Mouse (Mus musculus): Measurements from ENCODE around the gene Htr2a. TPM values are rescaled to one million over a fixed set of nuclear protein-coding genes. Genes with fewer than 3 reads are reported as not detected.

Gene Htr2a
- under 1 TPM; 0.03 to 0.10 TPM for total RNA-seq (2021)
- long read RNA-seq, experiment 1, result 0 reads
- long read RNA-seq, experiment 2, result 0 reads

DNA sequence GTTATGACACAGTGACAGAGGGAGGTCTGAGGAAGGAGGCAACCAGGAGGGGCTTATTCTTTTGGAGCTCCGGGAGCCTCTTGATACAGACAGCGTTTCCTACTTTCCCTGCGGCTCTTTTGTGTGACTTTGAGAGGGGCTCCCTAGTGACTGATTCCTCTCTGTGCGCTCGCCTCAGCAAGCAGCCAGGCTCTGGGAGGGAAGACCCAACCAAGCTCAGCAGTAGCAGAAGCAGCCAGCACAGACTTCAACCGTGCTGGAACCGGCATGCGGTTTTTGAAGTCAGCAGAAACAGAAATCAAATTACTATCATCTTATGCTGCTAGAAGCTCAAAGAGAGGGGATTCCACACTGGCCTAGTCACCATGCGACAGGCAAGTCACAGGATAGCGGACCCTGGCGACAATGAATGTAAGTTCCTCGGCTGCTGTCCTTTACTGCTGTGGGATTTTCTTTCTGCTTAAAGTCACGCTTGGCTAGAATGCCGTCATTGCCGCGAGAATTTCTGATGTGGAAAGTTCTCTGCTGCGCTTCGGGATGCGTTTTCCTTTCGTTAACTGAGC, at the start of gene Htr2a:
Gene Htr2a, plus strand, starts transcription at position 22 of the 563 bp plus-strand sequence.
- DNase-seq, result peak in 1 of 2 experiments; percentile 6

DNA sequence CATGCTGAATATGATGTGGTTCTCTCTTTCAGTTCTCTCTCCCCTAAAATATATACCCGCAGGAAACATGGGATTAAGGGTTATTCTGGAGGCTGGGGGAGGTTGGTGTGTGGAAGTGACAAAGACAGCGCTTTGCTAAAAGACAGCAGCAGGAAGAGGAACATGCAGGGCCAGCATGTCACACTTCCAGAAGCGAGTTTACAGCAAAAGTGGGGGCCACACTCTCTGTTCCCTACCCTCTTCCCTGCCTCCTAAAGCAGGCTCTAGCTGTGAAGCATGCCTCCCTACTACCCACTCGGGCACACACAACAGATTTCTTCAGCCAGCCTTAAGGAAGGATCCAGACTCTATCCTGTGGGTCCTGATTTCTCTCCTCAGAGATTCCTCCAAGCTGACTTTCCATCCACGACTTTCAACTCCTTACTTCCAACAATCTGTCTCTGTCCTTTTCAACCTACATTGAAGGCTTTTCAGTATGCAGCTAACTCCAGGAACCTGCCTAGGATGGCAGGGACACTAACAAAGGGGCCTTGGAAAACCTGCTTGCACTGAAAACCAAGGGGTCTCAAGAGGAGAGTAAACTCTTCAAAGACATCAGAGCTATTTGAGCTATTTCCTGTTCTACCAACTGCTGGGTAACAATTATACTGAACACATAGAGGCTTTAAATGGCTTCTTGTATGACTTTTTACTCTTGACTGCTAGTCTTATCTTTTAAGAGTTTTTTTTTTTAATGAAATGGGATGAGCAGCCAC, 39.1 kb upstream of the Htr2a start:
- no peak for DNase-seq

DNA sequence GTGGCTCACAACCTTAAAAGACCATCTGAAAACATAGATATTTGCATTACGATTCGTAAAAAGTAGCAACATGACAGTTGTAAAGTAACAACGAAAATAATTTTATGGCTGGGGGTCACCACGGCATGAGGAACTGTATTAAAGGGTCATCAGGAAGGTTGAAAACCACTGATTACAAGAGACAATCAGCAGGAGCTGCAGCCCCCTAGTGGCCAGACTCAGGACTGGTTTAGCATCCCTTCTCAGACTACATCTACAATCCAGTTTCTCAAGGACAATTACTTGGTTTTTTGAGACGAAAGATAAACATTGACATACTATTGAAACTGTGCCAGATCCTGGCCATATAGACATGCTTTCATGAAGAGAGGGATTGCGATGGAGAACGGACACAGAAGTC, 38.1 kb upstream of the Htr2a start:
- DNase-seq, result peak; percentile 67 to 78

DNA sequence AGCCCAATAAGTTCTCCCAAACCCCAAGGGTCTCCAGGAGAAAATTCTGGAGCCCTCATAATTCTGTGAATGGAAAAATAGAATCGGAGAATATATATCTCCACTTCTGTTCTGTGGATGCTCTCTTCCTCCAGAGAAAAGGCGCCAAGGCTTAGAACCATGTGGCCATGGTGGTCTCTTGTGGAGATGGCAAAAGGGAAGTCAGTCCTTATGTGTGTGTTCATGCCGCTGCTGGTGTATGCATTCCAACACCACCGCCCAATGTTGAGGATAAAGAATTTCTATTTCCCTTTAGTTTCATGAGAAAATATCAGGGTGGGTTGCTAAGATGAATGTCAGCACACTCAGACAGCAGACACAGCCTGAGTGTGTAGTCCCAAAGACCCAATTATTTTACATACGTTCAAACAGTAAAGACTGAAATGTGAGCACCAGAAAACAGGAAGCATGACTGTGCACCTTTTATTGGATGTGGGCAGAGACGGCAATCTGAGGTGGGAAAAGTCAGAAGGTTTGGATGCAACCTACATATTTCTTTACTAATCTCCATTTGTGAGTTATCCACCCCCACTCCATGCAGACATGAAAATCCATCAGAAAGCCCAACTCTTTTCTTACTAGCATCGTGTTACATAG, 37.4 kb upstream of the Htr2a start:
- DNase-seq, result no peak

DNA sequence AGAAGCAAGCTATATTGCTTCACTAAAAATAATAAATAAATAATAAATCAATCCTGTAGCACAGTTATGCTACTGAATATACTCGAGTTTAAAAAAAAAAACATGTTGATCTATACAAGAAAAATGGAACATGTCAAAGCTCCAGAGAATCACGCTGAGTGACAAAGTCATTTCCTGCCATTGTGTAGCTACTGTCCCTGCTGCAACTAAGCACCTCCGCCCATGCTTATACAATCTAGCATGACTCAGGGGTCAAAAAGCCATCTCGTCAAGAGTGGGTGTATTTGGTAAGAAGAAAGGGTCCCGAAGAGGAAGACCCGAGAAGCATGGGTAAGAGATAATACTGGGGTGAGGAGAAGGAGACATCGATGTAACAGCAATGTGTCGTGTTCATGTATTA, 29.3 kb upstream of the Htr2a start:
- no peak for DNase-seq

DNA sequence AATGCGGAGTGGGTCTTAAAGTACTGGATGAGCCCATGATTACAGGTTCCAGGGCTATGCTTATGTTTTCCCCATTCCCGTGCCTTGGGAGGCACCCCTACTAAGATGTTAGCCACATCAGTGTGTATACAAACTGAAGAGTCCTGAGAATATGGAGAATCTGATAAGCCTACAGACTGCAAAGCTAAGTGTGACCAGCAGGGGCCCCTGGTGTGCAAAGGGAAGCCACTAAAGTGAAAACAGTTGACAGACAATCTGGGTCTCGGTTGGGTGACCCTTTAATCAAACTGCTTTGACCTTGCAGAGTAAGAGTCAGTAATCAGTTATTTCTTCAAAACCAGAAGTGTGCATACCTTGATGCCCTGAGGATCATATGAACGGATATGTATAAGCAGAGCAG, 21.8 kb upstream of the Htr2a start:
- DNase-seq, result peak; percentile 5 to 45

DNA sequence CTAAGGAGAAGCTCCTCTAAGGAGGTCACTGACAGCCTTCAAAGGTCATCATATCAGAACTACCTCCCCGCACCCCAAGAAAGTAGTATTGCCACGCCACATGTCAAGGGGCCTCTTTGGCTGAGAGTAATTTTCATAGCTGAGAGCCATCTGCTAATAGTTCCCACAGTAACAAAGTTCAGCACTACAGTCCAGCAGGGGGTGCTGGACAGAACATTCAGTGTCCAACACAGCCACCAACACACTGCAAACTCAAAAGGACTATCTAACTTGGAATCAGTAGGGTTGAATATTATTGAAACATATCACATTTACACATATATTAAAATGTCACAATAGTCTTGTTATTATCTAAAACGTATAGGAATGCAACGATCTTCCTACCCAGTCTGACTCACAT, 2.6 kb upstream of the Htr2a start:
- DNase-seq, result peak in 1 of 2 experiments; percentile 22

DNA sequence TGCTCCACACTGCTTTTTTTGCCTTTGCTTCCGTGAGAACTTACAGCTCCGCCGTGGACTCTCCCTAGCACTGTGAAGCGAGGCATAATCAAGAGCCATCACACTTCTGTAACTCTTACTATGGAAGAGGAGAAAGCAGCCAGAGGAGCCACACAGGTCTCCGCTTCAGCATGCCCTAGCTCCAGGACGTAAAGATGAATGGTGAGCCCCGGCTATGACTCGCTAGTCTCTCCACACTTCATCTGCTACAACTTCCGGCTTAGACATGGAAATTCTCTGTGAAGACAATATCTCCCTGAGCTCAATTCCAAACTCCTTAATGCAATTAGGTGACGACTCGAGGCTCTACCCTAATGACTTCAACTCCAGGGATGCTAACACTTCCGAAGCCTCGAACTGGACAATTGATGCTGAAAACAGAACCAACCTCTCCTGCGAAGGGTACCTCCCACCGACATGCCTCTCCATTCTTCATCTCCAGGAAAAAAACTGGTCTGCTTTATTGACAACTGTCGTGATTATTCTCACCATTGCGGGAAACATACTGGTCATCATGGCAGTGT, 1.1 kb downstream of the Htr2a start:
- no peak for DNase-seq

DNA sequence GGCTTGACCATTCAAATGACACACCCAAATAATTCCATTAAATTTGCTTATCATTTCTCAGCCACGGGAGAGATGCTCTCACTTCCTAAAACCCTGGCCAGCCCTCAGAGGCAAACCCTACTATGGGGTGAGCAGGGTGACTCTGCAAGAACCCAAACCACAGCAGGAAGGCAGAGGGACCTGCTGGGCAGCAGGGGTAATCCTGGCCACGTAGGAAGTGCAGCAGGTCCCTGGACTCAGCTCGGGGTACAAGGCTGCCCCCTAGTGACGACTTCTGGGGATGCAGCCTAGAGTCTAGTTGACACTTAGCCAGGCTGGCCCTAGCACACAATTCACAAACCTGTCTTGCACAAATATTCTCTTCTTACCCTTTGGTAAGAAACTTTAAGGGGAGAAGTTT, 2.7 kb downstream of the Htr2a start:
- DNase-seq, result peak; percentile 87

DNA sequence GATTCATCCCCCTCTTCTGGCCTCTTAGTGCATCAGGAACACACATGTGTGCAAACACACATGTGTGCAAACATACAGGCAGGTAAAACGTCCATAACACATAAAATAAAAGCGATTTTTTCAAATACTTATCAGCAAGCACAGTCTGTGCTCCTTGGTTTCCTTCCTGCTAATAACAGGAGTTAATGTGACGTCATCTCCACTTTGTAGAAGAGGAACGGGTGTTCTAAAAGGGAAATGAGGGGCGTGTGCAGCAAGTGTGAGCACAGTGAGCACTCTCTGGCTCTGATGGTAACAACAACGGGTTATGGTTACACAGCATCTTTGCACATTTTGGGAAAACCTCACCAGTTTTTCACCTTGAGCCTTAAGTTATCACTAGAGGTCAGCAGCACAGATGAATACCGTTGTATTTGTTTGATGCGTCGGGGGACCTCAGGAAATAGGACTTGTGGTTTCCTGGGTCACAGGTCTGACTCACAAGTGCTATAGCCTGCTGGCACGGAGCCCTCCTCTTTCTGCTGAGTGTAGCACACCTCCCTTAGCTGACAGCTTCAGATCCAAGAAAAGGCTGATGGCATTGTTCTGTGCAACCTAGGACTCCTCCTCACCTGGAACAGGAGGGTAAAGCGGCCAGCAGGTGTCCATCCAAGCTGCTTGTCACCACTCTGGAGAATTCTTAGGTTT, 5.6 kb downstream of the Htr2a start:
- DNase-seq, result peak; percentile 13 to 30

DNA sequence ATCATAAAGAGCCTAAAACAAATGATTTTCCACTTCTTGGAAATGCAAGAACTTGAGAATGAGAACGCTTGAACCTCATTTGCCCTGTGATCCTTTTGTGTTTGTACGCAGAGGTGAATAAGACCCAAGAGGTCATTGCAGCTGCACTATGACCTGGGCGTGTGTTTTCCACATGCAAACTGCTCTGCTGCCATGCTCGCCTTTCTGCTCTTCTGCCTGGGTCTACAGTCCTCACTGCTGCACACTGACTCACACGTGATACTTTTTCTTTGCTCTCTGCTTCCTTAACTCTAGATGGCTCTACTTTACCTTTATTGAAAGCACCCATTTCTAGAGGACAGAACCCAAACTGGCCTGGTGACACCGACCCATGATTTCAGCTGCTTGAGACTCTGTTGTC, 9.4 kb downstream of the Htr2a start:
- DNase-seq, result no peak

DNA sequence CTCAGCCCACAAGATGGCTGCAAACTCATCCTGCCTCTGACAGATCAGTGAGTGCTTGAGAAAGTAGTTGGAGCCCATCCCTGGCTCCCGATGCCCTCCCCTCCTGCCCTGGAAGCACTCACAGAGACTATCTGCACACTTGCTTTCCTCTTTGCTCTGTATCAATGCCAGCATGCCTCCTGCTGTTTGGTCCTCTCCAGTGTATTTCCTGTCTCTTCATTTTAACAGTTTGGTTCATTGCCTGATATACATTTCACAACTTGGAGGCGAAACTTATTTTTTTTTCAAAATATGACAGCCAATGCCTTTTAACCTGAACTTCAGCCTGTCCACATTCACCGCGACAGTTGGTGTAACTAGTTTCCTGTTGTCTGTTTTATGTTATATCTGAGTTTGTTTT, 11.0 kb downstream of the Htr2a start:
- no peak for DNase-seq

DNA sequence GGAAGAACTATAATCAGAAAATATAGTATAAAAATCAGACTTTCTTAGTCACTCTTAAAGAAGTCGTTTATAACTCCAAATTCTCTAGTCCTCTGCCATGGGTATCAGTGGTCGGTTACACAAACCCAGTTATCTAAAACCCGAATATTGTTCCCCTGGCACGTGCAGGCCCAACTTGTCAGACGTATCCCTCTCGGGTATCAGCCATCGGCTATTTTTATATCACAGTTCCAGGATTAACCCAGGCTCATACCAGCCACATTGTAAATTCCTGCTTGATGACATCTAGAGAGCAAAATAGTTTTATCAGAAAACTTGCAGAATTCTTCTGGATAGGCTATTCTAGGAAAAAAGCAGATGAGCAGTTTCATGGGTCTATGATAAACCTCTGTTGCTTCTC, 16.6 kb downstream of the Htr2a start:
- no peak for DNase-seq

DNA sequence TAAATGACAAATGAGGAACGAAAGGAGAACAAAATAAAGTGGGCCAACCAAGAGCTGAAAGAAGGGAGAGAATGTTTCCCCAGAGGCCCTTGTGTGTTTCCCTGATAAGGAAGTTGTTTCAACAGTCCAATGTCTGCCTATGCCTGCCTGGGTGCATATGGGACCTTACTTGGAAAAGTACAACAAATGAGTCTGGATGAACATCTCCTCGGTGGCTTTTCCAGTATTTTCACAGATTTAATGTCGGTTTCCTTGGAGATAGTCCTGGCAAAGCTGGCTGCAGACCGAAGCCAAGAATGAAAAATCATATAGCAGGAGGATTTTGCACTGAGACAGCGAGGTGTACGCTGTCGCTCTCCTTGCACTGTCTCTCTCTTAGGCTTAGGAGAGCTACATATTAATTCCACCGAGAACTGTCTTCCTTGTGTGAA, 18.8 kb downstream of the Htr2a start:
- no peak for DNase-seq

DNA sequence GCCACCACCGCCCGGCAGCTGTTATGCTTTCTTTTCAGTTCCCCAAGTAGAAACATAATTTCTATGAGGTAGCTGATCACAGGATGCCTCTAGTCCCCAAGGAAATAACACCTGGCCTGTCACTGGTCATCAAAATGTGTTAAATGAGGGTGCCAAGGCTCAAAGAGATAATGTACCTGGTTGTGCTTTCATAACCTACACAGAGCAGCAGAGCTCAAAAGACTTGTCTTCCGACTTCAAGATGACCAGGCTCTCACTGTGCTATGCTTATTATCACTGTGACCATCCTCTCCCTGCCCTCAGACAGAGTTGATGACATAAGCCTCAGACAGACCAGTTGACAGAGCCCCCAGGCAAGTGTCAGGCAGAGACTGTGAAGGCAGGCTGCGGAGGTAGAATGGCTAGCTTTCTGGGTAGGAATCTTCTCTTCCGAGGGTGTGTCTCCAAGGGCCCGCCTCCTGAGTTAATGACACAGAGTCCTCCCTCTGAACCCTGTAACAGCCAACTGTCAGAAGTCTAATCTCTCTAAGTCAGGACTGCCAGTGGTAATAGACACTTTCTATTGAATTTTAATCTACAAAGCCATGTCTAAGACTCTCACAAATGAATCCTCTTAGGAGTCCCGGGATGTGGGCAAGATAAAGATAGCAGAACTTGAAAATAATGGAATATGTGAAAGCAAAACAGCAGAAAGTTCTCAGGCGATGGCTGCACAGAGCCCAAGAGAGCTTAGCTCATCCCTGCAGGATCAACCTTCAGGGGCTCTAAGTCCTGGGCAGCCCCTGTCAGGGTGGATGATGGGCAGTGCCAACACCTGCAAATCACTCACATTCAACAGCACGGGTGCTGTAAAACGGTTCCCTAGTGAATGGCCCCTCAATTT, 31.7 kb downstream of the Htr2a start:
- no peak for DNase-seq

DNA sequence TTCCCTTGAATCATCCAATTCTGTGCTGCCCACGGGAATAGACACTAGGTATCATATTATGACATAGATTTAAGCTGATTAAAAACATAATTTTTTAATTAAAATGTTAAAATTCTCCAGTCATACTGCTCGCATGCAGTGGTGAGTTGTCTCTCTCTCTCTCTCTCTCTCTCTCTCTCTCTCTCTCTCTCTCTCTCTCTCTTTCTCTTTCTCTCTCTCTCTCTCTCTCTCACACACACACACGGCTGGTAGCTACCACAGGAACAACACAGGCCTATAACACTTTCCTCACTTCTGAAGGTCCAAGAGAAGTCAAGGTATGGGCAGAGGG, 32.3 kb downstream of the Htr2a start:
- DNase-seq, result no peak

DNA sequence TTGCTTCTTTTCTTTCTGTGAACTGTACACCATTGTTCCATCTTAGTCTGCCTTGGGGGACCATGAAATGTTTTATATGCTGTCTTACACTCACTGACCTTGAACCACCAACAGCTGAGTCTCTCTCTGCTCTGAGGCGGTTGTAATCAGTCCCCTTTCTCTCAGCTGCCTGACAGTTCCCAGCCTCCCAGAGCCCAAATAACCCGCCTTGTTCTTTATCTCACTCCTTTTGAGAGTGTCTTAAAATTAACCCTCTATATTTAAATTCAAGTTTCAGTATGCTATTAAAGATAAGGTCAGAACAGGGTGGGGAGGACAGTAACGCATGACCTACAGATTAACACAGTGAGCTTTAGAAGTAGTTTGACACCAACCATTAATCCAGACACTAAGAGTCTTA, 32.9 kb downstream of the Htr2a start:
- no peak for DNase-seq

DNA sequence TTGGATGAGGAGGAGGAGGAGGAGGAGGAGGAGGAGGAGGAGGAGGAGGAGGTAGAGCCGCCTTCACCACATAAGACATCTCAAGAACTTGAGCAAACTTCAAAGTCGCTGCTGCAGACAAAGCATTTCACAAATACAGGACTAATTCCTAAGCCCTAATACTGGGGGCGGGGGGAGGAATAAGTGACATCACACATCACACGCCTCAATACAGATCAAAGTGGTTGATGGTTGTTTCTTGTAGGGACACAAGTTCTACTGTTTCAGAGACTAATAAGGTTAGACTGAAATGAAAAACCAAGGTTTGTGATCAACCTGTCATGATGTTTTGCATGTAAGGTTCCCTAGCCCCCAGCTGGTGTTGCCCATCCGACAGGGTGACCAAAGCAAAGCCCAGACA, 39.2 kb downstream of the Htr2a start:
- DNase-seq, result no peak

DNA sequence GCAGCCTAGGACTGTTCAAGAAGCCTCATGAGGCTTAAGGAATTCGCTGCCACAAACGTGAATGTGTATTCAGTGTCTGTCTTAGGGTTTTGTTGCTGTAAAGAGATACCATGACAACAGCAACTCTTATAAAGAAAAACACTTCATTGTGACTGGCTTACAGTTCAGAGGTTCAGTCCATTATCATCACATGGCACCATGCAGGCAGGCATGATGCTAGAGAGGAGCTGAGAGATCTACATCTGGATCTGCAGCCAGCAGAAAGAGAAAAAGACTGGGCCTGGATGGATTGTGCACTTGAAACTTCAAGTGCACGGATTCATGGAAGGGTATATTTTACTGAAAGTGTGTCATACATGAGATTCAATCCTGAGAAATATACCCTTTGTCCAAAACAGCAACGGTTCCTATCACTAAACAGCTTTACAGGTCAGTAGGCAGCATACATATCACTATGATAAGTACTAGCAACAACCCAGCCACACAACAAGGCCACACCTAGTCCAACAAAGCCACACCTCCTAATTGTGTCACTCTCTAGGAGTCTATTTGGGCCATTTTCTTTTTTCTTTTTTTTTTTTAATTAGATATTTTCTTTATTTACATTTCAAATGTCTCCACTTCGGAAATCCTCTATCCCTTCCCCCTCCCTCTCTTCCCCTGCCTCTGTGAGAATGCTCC, 43.8 kb downstream of the Htr2a start:
- DNase-seq, result no peak

DNA sequence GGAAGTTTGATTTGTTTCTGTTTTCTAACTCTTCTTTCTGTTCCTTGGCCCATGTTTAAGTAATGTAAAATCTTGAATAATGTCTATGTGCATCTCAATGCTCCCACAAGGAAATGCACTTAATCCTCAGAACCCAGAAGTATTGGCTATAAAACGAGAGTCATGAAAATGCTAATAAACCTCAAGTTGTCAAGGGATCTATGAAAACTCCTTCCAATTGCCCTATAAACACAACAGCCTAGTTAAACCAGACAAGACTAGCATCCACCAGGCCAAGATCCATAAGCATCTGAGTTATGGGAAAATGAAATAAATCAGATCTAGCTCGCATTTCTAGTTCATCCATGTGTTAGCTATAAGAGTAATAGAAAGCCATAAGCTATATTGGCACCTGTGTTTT, 51.3 kb downstream of the Htr2a start:
- no peak for DNase-seq

DNA sequence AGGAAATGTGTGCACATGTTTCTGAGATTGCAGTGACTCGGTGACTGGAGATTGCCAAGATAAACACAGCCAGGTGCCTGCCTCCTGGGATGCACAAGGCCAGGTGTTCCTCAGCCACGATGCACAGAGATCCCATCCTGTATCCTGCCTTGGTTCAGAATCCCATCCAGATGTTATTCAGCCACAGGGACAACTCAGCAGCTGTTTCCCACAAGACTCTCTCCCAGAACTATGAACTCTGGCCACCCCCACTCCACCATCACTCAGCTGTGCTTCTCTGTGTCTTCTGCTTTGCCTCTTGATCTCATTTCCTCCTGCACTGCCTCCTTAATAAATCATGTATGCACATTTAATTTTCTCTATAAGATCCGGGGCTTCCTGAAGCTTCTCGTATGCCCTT, 56.1 kb downstream of the Htr2a start:
- no peak for DNase-seq

Measured in adrenal gland, postnatal 36 days (tissue).